Mouse (Mus musculus) embryonic fibroblast, embryonic 13.5 days (primary cell): ENCODE results near the gene Gnai3. TPM values are rescaled to one million over a fixed set of nuclear protein-coding genes. Genes with fewer than 3 reads are reported as not detected.

Experiments used
- H3K27ac ChIP-seq: 2 replicates; pipeline ENCODE4 v1.5.1; 2012; ENCODE audit warnings: low read length, control low read depth, inconsistent platforms; ENCODE audit not compliant: insufficient read depth
- H3K4me1 ChIP-seq: 2 replicates; pipeline ENCODE4 v1.6.1; 2011; ENCODE audit warnings: low read length; ENCODE audit not compliant: control insufficient read depth, insufficient read depth
- H3K4me3 ChIP-seq: 2 replicates; pipeline ENCODE4 v1.5.1; 2011; ENCODE audit warnings: mild to moderate bottlenecking, control low read depth, low read length; ENCODE audit not compliant: insufficient read depth
- CTCF ChIP-seq: IDR thresholded peaks from 2 replicates; pipeline ENCODE4 v1.5.1; 2011; ENCODE audit warnings: mild to moderate bottlenecking, control low read depth, low read length, moderate library complexity, borderline replicate concordance; ENCODE audit not compliant: insufficient read depth
- POLR2A ChIP-seq: IDR thresholded peaks from 2 replicates; pipeline ENCODE4 v1.6.1; 2011; ENCODE audit warnings: low read depth, mild to moderate bottlenecking, control low read depth, low read length, moderate library complexity
- polyA plus RNA-seq: library from polyadenylated mRNA; stranded (reverse); fragments of >200 nt; gene quantifications from 2 replicates; pipeline ENCODE4 v1.2.4, GENCODE M21; 2011; ENCODE audit warnings: low read depth; ENCODE audit not compliant: missing spikeins, insufficient read length

Gene Gnai3
- polyA plus RNA-seq, 1 experiment: 152 TPM

DNA sequence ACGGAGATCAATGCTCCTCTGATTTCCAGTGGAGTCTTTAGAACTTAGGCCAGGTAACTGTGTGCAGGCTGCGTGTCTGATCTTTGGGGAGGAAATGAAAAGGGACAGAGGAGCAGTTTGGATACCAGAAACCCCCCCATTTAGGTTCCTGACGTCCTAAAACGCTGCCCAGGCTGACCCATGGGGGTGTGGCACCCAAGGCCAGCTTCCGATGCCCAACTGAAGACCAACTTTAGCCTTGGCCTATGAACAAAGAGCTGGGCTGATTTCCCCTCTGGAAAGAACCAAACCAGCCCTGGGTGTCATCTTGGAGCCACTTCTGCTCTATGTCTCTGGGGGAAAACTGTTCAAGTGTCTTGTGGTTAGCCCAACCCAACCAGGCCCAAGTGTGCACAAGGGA, 18.1 kb upstream of the Gnai3 start:
- Histone ChIP-seq H3K4me3 (no peak overlapping the region), H3K4me1 (no peaks in the 10 kb centered on the region), H3K27ac (no peak overlapping the region)
- TF ChIP-seq POLR2A (no peak), CTCF (no peak)

DNA sequence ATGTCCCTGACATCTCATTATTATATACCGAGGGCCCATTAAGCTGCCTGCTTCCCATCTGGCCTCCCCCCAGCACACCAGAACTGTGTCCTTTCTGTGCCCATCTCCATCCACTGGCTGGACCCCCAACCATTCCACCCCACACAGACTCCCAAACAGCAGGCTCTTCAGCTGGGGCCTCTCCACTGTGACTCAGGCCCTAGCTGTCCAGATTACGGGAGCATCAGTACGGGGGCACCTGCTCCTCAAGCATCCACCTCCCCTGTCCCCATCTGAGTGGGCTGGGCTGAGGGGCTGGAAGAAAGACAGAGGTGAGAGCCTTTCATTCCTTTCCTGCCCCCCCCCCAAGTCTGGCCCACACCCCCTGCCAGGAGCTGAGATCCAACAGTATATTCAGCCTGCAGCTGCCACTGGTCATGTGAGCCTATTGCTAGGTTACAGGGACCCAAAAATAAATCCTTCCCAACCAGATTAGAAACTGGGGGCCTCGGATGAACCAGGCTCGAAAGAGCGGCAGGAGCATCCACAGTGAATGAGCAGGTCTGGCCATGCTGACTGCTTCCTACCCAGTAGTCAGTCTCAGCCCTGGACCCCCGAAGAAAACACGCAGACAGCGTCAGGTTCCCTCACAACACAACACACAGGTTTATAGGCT, 12.6 kb upstream of the Gnai3 start:
- Histone ChIP-seq H3K4me1 (no peaks in the 10 kb centered on the region), H3K27ac (no peak overlapping the region), H3K4me3 (no peak overlapping the region)
- TF ChIP-seq CTCF: no peak
- TF ChIP-seq POLR2A: no peak

DNA sequence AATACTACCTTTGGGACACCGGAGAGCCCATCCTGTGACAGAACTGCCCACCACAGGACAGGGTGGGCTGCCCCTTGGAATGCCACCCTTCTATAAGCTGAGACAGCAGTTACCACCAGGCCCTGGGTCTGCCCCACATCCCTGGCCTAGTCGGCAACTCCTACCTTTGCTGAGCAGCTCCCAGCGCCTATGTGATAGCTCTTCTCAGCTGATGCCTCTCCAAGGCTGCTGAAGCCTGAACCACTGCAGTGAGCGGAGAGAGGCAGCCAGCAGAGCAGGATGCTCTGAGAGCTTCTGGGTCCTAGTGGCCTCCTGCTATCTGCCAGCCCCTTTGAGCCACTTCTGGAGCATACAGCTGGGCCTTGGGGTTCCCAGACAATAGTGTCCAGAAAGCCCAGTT, 8.7 kb upstream of the Gnai3 start, which contains the start of gene Gpr61:
Gpr61 (minus strand) TSS at position 227 of the 400 bp plus-strand sequence.
- H3K27ac ChIP-seq: no peak within 1 kb of the TSS
- TF ChIP-seq CTCF: no peak
- no peak for TF ChIP-seq POLR2A
- H3K4me1 ChIP-seq: no peaks in the 10 kb centered on the region
- no peak within 1 kb of the TSS for H3K4me3 ChIP-seq

- TF ChIP-seq POLR2A: no peak
- H3K4me3 ChIP-seq: no peak overlapping the region
- H3K4me1 ChIP-seq: peaks cover 3% of the 10 kb centered on the region; the same call in 1 of the 2 replicates
- no peak overlapping the region for H3K27ac ChIP-seq
Measured at GRCm38 (mm10) chr3:108152290-108152689, 6.3 kb upstream of the Gnai3 start.

DNA sequence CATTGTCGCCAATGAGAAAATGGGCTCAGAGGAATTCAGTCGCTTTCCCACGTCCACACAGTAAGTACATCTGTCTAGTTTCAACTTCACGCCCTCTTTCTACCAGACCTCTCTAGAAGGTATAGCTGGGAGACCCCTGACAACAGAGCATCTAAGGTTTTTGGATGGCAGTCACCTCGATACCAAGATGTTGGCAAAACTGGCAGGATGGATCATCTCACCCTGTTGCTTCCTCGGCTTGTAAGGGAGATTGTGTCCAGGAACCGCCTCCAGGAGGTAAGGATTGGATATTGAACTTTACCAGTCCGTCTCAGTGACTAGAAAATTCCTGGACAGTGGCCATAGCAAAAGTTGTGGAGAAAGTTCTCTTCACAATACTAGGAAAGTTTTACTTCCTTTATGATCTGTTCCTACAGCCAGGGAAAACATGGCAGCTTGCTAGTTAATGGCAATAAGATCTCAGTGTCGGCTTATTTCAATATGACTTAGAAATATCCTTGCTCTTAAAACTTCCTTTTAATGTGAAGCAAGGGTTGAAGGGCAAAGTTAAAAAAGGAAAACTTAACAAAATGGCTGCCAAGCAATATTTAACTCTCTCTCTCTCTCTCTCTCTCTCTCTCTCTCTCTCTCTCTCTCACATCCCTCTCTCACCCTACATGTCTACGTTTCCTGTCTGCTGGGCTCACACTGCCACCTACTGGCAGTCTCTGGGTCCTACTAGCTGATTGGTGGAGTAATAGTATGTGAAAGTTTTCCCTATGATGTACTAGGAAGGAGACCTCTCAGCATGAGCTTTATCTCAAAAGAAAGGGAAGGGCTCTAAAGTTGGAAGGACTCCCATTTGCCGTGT, 1.7 kb upstream of the Gnai3 start:
- Histone ChIP-seq H3K27ac (peak overlapping the region; percentile 64), H3K4me1 (peaks cover 6% of the 10 kb centered on the region; the same call in 1 of the 2 replicates), H3K4me3 (no peak overlapping the region)
- TF ChIP-seq POLR2A (no peak), CTCF (peak; percentile 91)

GRCm38 (mm10) chr3:108146671-108147070, 725 bp upstream of the Gnai3 start:
- Histone ChIP-seq H3K4me3 (peak overlapping the region; percentile 57), H3K27ac (peak overlapping the region; percentile 1), H3K4me1 (peaks cover 8% of the 10 kb centered on the region; the same call in 1 of the 2 replicates)
- TF ChIP-seq CTCF (no peak), POLR2A (0 out of 2 replicates have a peak, but pooled peaks have one; percentile 9)

DNA sequence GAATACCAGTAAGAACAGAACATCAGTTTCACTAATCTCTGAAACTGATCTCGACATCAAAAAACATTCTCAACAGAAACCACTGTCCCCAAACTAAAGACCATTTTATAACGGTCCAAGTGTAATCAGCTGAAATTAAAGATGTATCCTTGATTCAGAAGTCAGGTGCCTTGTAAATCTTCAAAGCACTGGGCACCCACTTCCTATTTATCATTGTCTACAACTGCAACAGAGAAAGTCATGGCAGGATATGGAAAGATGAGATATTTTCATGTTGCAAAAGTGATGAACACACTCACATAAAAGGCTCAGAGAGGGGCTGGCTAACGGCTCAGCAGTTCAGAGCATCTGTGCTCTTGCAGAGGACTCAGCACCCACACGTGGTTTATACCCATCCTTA, 5.2 kb downstream of the Gnai3 start:
- peaks cover 2% of the 10 kb centered on the region; the same call in 1 of the 2 replicates for H3K4me1 ChIP-seq
- no peak overlapping the region for H3K4me3 ChIP-seq
- no peak overlapping the region for H3K27ac ChIP-seq
- TF ChIP-seq CTCF (no peak), POLR2A (no peak)

DNA sequence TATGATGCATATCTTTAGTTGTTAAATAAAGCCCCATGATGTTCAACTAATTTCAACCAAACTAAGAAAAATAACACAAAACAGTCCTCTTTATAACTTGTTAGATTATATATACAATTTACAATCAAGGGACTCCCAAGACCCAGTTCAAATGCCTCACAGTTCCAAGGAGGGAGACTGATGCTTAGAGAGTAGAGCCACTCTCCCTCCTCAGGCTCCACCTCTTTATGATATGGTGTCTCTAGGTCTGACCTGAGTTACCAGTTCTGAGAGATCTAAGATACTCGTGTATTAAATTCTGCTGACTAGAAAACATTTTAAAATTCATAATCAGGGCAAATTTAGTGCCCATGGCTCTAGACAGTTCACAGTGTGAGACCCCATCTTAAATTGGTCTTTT, 6.8 kb downstream of the Gnai3 start:
- Histone ChIP-seq H3K4me3 (no peak overlapping the region), H3K4me1 (peaks cover 2% of the 10 kb centered on the region; the same call in 1 of the 2 replicates), H3K27ac (no peak overlapping the region)
- TF ChIP-seq CTCF (no peak), POLR2A (no peak)

GRCm38 (mm10) chr3:108134701-108135100, 11.2 kb downstream of the Gnai3 start:
- Histone ChIP-seq H3K4me1 (peaks cover 2% of the 10 kb centered on the region; the same call in 1 of the 2 replicates), H3K27ac (no peak overlapping the region), H3K4me3 (no peak overlapping the region)
- no peak for TF ChIP-seq CTCF
- no peak for TF ChIP-seq POLR2A

- Histone ChIP-seq H3K4me1 (peaks cover 9% of the 10 kb centered on the region), H3K4me3 (no peak overlapping the region), H3K27ac (no peak overlapping the region)
- TF ChIP-seq POLR2A (no peak), CTCF (no peak)
Measured at GRCm38 (mm10) chr3:108132484-108132883, 13.5 kb downstream of the Gnai3 start.
